17 mouse cellular contexts compared by ENCODE assay signal in the genomic region with DNA sequence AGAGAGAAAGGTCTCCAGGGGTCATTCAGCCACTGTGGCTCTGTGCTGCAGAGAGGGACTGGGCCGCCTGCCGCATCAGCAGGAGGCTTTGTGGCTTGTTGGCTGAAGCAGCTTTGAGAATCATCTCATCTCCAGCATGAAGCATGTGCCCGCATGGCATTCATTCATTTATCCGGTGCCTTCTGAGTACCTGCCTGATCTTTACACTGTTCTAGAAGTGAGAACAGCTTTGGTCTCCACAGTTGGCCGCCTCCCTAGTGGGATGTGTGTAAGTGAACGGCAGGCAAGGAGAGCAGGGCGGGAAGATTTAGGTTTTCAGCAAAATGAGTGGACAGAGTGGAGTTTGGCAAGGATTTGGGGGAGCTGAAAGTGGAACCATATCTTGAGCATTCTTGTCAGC. TPM values are rescaled to one million over a fixed set of nuclear protein-coding genes. Genes with fewer than 3 reads are reported as not detected.
"Had no signal": no experiment of that assay in that cellular context is flagged by ENCODE, and none has a peak within 500 bp of the region (broad histone marks: within the 10 kb centered on the region; RNA-seq: fewer than 3 reads in every experiment).

No protein-coding gene starts in this region.

- H3K4me3 ChIP-seq: kidney, embryonic 15.5 days; left cerebral cortex, adult 2 months; limb, embryonic 10.5 days; liver, embryonic 15.5 days; megakaryocyte, embryonic 14.5 days; midbrain, embryonic 15.5 days had no signal

- H3K9me3 ChIP-seq: kidney, embryonic 15.5 days; limb, embryonic 10.5 days; liver, embryonic 15.5 days; megakaryocyte, embryonic 14.5 days; midbrain, embryonic 15.5 days had no signal

- H3K4me2 ChIP-seq: kidney, embryonic 15.5 days; liver, embryonic 11.5 days; liver, embryonic 15.5 days; lung, embryonic 14.5 days; midbrain, embryonic 11.5 days; midbrain, embryonic 15.5 days had no signal

- DNase-seq: kidney, postnatal 14 days; lung, embryonic 14.5 days; lung, postnatal 10 days; lung, postnatal 4 days; right cerebral cortex, adult 18-20 months; right cerebral cortex, postnatal 25 days; thymus, postnatal 14 days had no signal

- ATAC-seq: midbrain, embryonic 15.5 days had no signal

- H3K27ac ChIP-seq: kidney, embryonic 15.5 days; left cerebral cortex, adult 2 months; limb, embryonic 10.5 days; liver, embryonic 15.5 days; midbrain, embryonic 15.5 days; stomach, postnatal 0 days had no signal

- H3K4me1 ChIP-seq: kidney, embryonic 15.5 days; limb, embryonic 10.5 days; liver, embryonic 15.5 days; midbrain, embryonic 15.5 days had no signal

- H3K9ac ChIP-seq: kidney, embryonic 15.5 days; liver, embryonic 15.5 days; lung, embryonic 14.5 days; midbrain, embryonic 15.5 days had no signal

- H3K27me3 ChIP-seq: kidney, embryonic 15.5 days; liver, embryonic 15.5 days; megakaryocyte, embryonic 14.5 days; midbrain, embryonic 15.5 days had no signal

RNA-seq across cellular contexts. Expression of gene Vash2, which starts 39.3 kb away (rescaled TPM):
- total RNA-seq: monocyte, adult 5-6 weeks had no signal
